Mouse (Mus musculus) embryonic facial prominence, embryonic 13.5 days (tissue): ENCODE measurements around the gene Dgkz. TPM values are rescaled to one million over a fixed set of nuclear protein-coding genes. Genes with fewer than 3 reads are reported as not detected.

Source experiments
- ATAC-seq: fragments of 200-750 bp; cut with Nextera tagmentation; 2 replicates; pipeline ENCODE4 v1.8.0; 2017; ENCODE audit warnings: low read depth; ENCODE audit not compliant: insufficient number of reproducible peaks, insufficient read depth, low FRiP score, low TSS enrichment
- H3K27ac ChIP-seq: fragments of 300-500 bp; sonication (generic); 2 replicates; pipeline ENCODE4 v1.5.1; 2015; ENCODE audit warnings: moderate library complexity, mild to moderate bottlenecking, inconsistent platforms
- H3K27me3 ChIP-seq: fragments of 300-500 bp; sonication (generic); 2 replicates; pipeline ENCODE4 v1.6.1; 2015; ENCODE audit warnings: mild to moderate bottlenecking, inconsistent platforms
- H3K36me3 ChIP-seq: fragments of 300-500 bp; sonication (generic); 2 replicates; pipeline ENCODE4 v1.6.1; 2015; ENCODE audit warnings: mild to moderate bottlenecking, inconsistent platforms
- H3K4me1 ChIP-seq: fragments of 300-500 bp; sonication (generic); 2 replicates; pipeline ENCODE4 v1.6.1; 2015; ENCODE audit warnings: inconsistent platforms
- H3K4me2 ChIP-seq: fragments of 300-500 bp; sonication (generic); 2 replicates; pipeline ENCODE4 v1.6.1; 2015; ENCODE audit warnings: moderate library complexity, mild to moderate bottlenecking, inconsistent platforms
- H3K4me3 ChIP-seq: fragments of 300-500 bp; sonication (generic); 2 replicates; pipeline ENCODE4 v1.5.1; 2015; ENCODE audit warnings: mild to moderate bottlenecking, inconsistent platforms
- H3K9ac ChIP-seq: fragments of 300-500 bp; sonication (generic); 2 replicates; pipeline ENCODE4 v1.6.1; 2015; ENCODE audit warnings: mild to moderate bottlenecking, inconsistent platforms
- H3K9me3 ChIP-seq: fragments of 300-500 bp; sonication (generic); 2 replicates; pipeline ENCODE4 v1.6.1; 2016; ENCODE audit warnings: inconsistent platforms
- WGBS: fragments of 180-500 bp; shearing (Covaris S2); methylation state at CpG from one replicate; pipeline ENCODE4 v1.1.7; 2015; ENCODE audit warnings: mixed read lengths; 5-methylcytosine and 5-hydroxymethylcytosine counted together
- polyA plus RNA-seq: library from polyadenylated mRNA; unstranded; fragments of >200 nt; fragmentation: Nextera tagmentation; extraction: Ambion mirVana; gene quantifications from 2 replicates; pipeline ENCODE4 v1.2.1, GENCODE M21; 2015

Gene Dgkz
- polyA plus RNA-seq, 1 experiment from 2014 or later, result 34.2 TPM

DNA sequence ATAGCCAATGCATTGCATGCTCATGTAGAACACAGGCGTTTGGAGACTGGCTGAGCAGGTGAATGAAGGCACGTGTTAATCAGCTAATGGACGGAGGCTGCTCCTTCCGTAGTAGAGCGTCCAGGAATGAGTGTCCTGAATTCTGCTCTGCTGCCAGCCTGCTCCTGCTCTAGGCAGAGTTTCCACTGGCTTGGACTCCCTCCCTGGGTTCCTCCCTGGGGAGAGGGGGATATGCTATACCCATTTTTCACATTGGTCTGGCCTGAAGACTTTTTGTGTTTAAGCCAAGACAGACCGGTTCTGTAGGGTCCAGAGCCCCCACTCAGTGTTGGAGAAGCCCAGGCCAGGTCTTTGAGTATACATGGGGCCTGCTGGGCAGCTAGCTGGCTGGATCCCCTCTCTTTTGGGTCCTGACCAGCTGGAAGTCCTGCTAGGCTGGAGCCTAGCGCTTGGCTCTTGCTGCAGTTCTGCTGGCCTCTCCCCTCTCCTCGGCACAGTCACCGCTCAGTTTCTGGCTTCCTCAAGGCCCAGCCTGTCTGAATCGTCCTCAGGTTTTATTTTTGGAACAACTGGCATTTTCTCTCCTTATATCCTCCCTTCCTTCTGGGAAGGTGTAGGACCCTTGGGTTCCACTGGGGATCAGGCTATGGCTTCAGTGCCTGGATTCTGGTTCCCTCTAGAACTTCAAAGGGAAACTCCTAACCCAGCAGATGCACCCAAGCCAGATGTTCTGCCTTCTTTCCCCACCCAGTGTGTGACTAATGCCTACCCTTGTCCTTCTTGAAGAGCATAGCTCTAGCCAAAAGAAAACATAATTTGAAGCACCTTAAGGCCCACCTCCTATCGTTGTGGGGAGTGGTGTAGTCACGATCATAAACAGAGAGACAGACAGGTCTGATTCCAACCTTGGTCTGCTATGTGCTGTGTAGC is 36.0 kb upstream of the Dgkz start:
- Histone ChIP-seq H3K36me3 (no peaks in the 10 kb centered on the region), H3K9ac (peak overlapping the region; percentile 44; the same call in 1 of the 2 replicates), H3K27ac (peak overlapping the region; percentile 90), H3K9me3 (no peaks in the 10 kb centered on the region), H3K4me1 (peaks cover 55% of the 10 kb centered on the region), H3K27me3 (no peaks in the 10 kb centered on the region), H3K4me3 (no peak overlapping the region), H3K4me2 (no peak overlapping the region)
- ATAC-seq, result no peak
- 79% methylated on average over 12 of the region's 12 CpGs for WGBS

DNA sequence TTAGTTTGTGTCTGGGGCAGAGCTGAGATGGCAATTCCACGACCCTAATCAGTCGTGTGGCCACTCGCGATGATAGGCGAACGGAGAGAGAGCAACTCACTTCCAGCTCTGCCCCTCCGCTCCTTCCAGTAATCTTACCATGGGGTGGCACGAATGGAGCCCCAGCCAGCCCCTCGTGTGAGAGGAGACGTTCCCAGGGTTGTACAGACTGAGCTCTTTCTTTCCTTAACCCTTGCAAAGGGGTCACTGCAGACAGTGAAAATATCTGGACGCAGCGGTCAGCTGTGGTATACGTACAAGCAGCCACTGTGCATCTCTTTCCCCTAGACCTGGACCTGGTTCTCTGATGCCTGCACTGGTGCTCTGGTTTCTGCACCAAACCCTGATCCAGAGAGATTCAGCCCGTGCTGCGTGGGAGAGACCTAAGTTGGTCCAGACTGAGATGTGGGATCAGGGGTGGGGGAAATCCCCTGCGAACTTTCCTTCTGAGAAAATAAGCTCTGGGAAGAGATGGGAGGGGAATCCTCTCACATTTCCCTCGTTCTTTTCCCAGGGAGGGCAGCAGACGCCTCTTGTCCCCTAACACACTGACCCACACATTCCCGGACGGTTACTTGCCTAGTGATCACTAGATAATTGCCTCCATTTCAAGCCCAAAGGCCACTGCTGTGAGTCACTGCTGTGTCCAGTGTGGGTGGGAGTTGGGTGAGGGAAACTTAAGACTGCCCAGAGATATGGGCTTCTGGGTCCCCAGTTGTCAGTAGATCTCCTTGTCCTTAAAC is 33.1 kb upstream of the Dgkz start:
- Histone ChIP-seq H3K27me3 (0 out of 2 replicates have a peak, but pooled peaks cover 7% of the 10 kb centered on the region), H3K4me3 (peak overlapping the region; percentile 53), H3K4me2 (peak overlapping the region; percentile 88), H3K36me3 (no peaks in the 10 kb centered on the region), H3K4me1 (peaks cover 51% of the 10 kb centered on the region), H3K9ac (peak overlapping the region; percentile 81), H3K9me3 (no peaks in the 10 kb centered on the region), H3K27ac (peak overlapping the region; percentile 95)
- WGBS, result 2% methylated on average over 20 of the region's 20 CpGs
- no peak for ATAC-seq

DNA sequence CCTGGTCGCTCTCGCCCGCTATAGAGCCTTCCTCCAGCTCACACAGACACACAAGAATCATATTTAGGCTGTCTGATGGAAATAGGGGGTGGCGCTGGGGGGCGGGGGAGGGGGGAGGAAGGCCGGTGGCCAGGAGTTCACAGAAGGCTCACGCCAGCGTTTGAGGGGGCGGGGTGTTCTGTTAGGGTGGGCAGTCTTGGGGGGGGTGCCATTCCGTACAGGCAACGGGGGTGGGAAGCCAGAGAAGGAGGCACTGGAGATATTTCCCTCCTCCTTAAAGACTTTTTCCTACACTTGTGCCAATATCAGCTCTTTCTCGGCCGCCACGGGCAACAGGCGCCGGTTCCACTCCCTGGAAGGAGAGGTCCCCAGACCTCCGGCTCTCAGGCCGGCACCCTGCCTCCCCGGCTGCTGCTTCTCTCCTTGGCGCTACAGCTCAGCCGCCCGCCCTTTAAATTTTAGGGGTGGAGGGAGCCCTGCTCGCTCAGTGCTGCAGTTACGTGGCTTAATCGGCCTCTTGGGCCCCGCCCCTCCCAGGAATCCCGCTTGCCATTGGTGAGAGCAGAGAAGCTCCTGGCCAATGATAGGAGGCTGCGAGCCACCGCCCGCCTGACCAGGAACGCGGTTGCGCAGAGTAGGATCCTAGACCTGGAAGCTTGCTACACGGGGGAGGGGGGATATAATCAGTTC is 32.4 kb upstream of the Dgkz start:
- WGBS, result 0% methylated on average over 34 of the region's 34 CpGs
- Histone ChIP-seq H3K4me3 (peak overlapping the region; percentile 53), H3K9me3 (no peaks in the 10 kb centered on the region), H3K4me1 (peaks cover 44% of the 10 kb centered on the region), H3K4me2 (peak overlapping the region; percentile 88), H3K27me3 (0 out of 2 replicates have a peak, but pooled peaks cover 7% of the 10 kb centered on the region), H3K36me3 (no peaks in the 10 kb centered on the region), H3K9ac (peak overlapping the region; percentile 81), H3K27ac (peak overlapping the region; percentile 95)
- ATAC-seq, result peak; percentile 92

DNA sequence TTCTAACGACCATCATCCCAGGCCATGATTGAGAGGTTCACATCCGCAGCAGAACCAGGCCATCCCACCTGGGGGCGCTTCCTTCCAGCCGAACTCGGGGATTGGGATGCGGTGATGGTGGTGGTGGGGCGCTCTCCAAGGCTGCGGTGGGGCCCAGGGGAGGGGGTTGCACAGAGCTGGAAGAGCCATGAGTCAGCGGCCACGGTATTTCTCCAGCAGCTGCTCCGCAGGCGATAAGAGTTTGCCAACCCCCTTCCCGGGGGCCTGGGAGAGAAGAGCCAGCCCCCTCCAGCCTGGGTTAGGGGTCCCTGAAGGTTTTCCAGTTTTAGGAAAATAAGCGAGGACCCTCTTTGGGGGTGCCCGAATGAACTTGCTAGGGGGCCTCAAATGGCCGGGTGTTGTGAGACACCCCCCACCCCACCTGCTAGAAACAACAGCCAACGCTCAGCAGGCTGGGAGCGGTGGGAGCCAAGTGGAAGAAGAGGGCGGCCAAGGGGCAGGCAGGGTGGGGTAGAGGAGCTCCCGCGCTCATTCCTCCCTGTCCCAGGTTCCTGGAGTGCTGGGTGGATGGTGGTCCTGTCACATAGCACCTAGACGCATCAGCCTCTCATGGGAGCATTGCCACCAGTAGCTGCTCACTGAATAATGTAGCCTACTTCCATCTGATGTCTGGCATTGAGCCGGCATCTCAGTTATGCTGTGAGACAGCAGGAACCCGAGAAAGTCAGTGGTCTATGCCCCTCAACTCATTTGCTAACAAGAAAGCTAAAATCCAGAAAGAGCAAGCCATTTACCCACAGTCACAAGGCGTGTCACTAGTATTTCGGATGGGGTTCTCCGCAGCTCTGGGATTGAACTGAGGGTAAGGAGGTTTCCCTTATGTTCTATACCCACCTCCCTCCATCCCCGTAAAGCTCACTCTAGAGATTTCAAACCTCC is 31.6 kb upstream of the Dgkz start:
- no peaks in the 10 kb centered on the region for H3K36me3 ChIP-seq
- peak overlapping the region; percentile 53 for H3K4me3 ChIP-seq
- 0 out of 2 replicates have a peak, but pooled peaks cover 7% of the 10 kb centered on the region for H3K27me3 ChIP-seq
- H3K4me2 ChIP-seq, result peak overlapping the region; percentile 88
- WGBS, result 2% methylated on average over 28 of the region's 28 CpGs
- H3K4me1 ChIP-seq, result peaks cover 36% of the 10 kb centered on the region
- ATAC-seq, result no peak
- H3K27ac ChIP-seq, result peak overlapping the region; percentile 95
- peak overlapping the region; percentile 71 for H3K9ac ChIP-seq
- no peaks in the 10 kb centered on the region for H3K9me3 ChIP-seq

DNA sequence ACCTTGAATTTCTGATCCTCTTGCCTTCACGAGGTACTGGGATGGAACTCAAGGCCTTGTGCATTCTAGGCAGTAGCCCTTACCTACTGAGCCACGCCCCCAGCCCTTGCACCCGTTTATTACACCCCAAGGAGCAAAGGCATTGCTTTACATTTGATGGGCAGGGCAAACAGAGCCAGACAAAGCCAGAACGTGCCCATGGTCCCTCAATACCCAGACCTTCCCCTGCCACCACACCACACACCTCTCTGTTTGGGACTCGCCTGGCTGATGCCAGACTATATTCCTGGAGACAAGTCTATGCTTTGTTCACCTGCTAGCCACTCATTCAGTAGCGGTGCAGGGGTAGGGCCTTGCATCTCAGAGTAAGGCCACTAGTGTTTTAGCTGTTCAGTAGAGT is 30.8 kb upstream of the Dgkz start:
- Histone ChIP-seq H3K36me3 (peaks cover 3% of the 10 kb centered on the region), H3K4me1 (peaks cover 28% of the 10 kb centered on the region), H3K4me3 (peak overlapping the region; percentile 53), H3K27ac (peak overlapping the region; percentile 95; the same call in 1 of the 2 replicates), H3K4me2 (peak overlapping the region; percentile 88), H3K9ac (peak overlapping the region; percentile 71), H3K27me3 (peaks cover 11% of the 10 kb centered on the region; the same call in 1 of the 2 replicates), H3K9me3 (no peaks in the 10 kb centered on the region)
- 48% methylated on average over 6 of the region's 6 CpGs for WGBS
- no peak for ATAC-seq

DNA sequence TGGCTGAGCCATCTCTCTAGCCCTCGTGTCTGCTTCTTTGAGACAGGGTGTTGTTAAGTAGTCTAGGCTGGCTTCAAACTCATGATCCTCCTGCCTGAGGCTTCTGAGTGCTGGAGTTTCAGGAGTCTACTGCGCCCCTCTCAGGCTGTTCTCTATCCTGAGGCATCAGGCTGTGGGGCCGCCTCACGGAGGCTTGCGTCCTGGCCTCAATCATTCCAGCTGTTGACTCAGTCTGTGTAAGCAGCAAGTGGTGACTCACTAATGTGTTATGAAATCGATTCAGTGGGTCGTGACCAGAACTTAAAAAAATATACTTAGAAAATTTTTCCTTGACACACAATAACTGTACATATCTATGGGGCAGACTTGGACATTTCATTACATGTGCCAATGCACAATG is 29.0 kb upstream of the Dgkz start:
- no peaks in the 10 kb centered on the region for H3K9me3 ChIP-seq
- no peak overlapping the region for H3K27ac ChIP-seq
- H3K4me1 ChIP-seq, result peaks cover 28% of the 10 kb centered on the region
- H3K27me3 ChIP-seq, result peaks cover 13% of the 10 kb centered on the region; the same call in 1 of the 2 replicates
- no peak overlapping the region for H3K9ac ChIP-seq
- WGBS, result 65% methylated on average over 7 of the region's 7 CpGs
- no peak for ATAC-seq
- H3K4me2 ChIP-seq, result no peak overlapping the region
- H3K4me3 ChIP-seq, result no peak overlapping the region
- peaks cover 5% of the 10 kb centered on the region for H3K36me3 ChIP-seq

DNA sequence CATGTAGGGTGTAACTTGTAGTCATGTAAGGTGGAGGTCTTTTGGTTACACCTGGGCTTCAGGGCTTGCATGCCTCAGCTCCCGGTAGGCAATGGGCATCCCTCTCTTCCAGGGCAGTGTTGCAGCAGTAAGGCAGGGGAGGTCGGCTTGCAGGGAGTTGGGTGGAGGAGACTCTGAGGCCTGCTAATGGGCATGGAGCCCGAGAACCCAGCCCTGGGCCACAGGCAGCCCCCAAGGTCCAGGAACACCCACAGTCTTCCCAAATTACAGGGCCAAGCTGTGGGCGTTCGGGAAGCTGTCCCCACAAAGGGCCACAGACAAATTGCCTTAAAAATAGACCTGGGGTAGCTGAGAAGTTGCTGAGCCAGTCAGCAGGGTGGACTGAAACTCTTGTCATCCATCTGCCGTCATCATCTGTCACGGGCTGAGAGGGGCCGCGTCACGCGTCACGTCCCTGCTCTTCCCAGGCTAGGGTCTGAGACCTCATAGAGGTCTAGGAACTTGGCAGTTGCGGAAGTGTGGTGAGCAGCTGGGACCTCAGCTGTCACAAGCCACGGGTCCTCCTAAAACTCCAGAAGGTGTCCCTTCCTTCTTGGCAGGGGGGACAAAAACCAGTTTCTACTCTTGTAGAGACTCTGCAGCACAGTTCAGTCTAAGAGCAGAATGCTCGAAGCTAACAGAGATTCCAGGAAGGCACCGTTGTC is 22.4 kb upstream of the Dgkz start:
- no peak overlapping the region for H3K9ac ChIP-seq
- H3K27ac ChIP-seq, result no peak overlapping the region
- H3K36me3 ChIP-seq, result peaks cover 5% of the 10 kb centered on the region
- H3K9me3 ChIP-seq, result no peaks in the 10 kb centered on the region
- H3K27me3 ChIP-seq, result peaks cover 6% of the 10 kb centered on the region; the same call in 1 of the 2 replicates
- no peaks in the 10 kb centered on the region for H3K4me1 ChIP-seq
- no peak overlapping the region for H3K4me3 ChIP-seq
- no peak overlapping the region for H3K4me2 ChIP-seq
- 84% methylated on average over 16 of the region's 16 CpGs for WGBS
- no peak for ATAC-seq

DNA sequence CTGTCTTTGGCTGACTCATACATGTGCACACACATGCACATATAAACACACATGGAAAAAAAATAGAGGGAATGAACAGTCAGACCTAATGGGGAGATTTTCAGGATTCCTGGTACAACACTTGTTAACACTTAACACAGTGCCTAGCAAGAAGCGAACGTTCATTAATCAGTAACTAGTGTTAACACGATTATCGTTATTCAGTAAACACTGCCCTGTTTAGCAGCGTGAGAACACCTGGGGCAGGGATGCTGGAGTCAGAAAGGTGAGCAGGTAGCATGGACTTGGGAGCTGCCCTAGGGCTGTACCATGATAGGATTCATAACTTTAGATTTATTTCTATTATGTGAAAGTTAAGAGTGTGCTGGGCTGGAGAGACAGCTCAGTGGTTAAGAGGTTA is 20.3 kb upstream of the Dgkz start:
- ATAC-seq, result no peak
- no peak overlapping the region for H3K9ac ChIP-seq
- WGBS, result 86% methylated on average over 5 of the region's 5 CpGs
- no peak overlapping the region for H3K4me2 ChIP-seq
- H3K4me1 ChIP-seq, result no peaks in the 10 kb centered on the region
- H3K4me3 ChIP-seq, result no peak overlapping the region
- H3K36me3 ChIP-seq, result peaks cover 3% of the 10 kb centered on the region; the same call in 1 of the 2 replicates
- no peaks in the 10 kb centered on the region for H3K27me3 ChIP-seq
- no peaks in the 10 kb centered on the region for H3K9me3 ChIP-seq
- no peak overlapping the region for H3K27ac ChIP-seq

GRCm38 (mm10) chr2:91993409-91993808 is 17.7 kb upstream of the Dgkz start:
- H3K9ac ChIP-seq, result no peak overlapping the region
- no peaks in the 10 kb centered on the region for H3K27me3 ChIP-seq
- no peaks in the 10 kb centered on the region for H3K4me1 ChIP-seq
- no peak for ATAC-seq
- H3K27ac ChIP-seq, result no peak overlapping the region
- H3K9me3 ChIP-seq, result no peaks in the 10 kb centered on the region
- H3K36me3 ChIP-seq, result peaks cover 17% of the 10 kb centered on the region
- no peak overlapping the region for H3K4me3 ChIP-seq
- 80% methylated on average over 3 of the region's 3 CpGs for WGBS
- no peak overlapping the region for H3K4me2 ChIP-seq

GRCm38 (mm10) chr2:91989750-91990149 is 14.1 kb upstream of the Dgkz start:
- Histone ChIP-seq H3K9me3 (no peaks in the 10 kb centered on the region), H3K4me3 (no peak overlapping the region), H3K27ac (no peak overlapping the region), H3K4me2 (no peak overlapping the region), H3K9ac (no peak overlapping the region), H3K36me3 (peaks cover 17% of the 10 kb centered on the region), H3K4me1 (peaks cover 8% of the 10 kb centered on the region), H3K27me3 (no peaks in the 10 kb centered on the region)
- no peak for ATAC-seq
